Mouse (Mus musculus): Measurements from ENCODE around the gene P2ry2. TPM values are rescaled to one million over a fixed set of nuclear protein-coding genes. Genes with fewer than 3 reads are reported as not detected.

Gene P2ry2
- total and polyA plus RNA-seq, 3 experiments, result 0.87 to 1.7 (median 1.4) TPM

DNA sequence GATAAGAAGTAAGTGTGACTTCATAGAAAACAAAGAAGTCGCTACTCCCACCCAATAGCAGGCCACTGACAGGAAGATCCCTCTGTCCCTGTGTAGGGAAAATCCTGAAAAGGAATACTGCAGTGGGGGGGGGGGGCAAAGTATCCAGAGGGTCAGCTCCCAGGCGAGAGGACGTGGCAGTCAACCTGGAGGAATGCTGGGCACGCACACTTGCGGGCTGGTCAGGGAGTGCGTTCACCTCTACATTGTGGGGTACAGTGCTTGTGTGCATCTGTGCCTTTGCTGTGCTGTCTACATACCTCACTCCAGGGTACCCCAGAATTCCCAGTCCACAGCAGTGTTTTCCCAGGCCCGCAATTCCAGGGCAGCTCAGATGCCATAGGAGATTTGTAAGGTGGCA lies 46.7 kb downstream of the P2ry2 start:
- H3K4me3 ChIP-seq (replicated peaks in 1 of 3; ENCODE audit: low read depth in 2 of 3, low read length in 2 of 3, poor library complexity in 1 of 3), result no peak overlapping the region
- H3K9ac ChIP-seq (ENCODE audit: insufficient read depth, low read depth), result no peak overlapping the region
- dilution Hi-C loops (cut with MboI; ENCODE audit: extremely low pct_ligation_motif_present, extremely low pct_unique_long_range_greater_than_20kb, low sequenced_read_pairs), result no loop called here
- H3K79me2 ChIP-seq (replicated peaks; ENCODE audit: control insufficient read depth, extremely low read depth, insufficient read depth, poor library complexity, severe bottlenecking), result no peaks in the 10 kb centered on the region
- H3K27me3 ChIP-seq (replicated peaks), result peaks cover 14% of the 10 kb centered on the region
- no peak for TF ChIP-seq CTCF (conservative IDR thresholded peaks at IDR 0.05 in 1 of 2, IDR thresholded peaks at IDR 0.05 in 1 of 2; ENCODE audit: low read depth in 2 of 2, low read length in 2 of 2)
- TF ChIP-seq ZC3H11A (IDR thresholded peaks at IDR 0.05; ENCODE audit: low read depth, low read length), result no peak
- TF ChIP-seq ETS1 (conservative IDR thresholded peaks at IDR 0.05; ENCODE audit: low read depth, low read length), result no peak
- no peaks in the 10 kb centered on the region for H3K9me3 ChIP-seq (replicated peaks; ENCODE audit: low read length)
- no peak for DNase-seq (ENCODE audit: extremely low read depth)
- H3K4me2 ChIP-seq (ENCODE audit: insufficient read depth, low read depth, poor library complexity, severe bottlenecking), result no peak overlapping the region
- peaks cover 14 to 26% of the 10 kb centered on the region in 2 experiments for H3K4me1 ChIP-seq (ENCODE audit: control insufficient read depth in 1 of 2, insufficient read depth in 2 of 2)
- no peak overlapping the region for H3K27ac ChIP-seq (ENCODE audit: insufficient read depth, low read depth)
- in situ Hi-C loops (cut with MboI; ENCODE audit: low pct_ligation_motif_present, low pct_unique_long_range_greater_than_20kb, low sequenced_read_pairs), result no loop called here
- no peaks in the 10 kb centered on the region for H3K36me3 ChIP-seq (replicated peaks in 1 of 2; ENCODE audit: control insufficient read depth in 1 of 2, insufficient read depth in 1 of 2, low read length in 1 of 2)

DNA sequence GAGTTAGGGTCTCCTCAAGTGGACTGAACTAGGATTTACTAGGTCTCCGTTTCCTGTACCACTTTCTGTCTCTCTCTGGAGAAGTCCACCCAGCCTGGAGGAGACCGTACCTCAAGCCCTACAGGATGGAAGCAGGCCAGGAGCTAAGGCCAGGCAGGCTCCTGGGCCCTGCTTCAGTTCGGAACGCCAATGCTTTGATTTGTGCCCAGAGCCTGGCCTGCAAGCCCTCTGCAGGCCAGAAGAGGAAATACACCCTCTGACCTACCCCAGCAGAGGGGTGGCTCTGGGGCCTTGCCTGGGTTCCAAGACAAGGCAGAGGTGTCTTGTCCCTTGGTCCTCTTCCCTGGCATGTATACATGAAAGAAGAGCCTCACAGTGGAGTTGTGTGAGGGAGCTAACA lies 47.6 kb downstream of the P2ry2 start:
- H3K4me1 ChIP-seq (ENCODE audit: control insufficient read depth in 1 of 2, insufficient read depth in 2 of 2), result peaks cover 16 to 35% of the 10 kb centered on the region in 2 experiments
- no peaks in the 10 kb centered on the region for H3K36me3 ChIP-seq (replicated peaks in 1 of 2; ENCODE audit: control insufficient read depth in 1 of 2, insufficient read depth in 1 of 2, low read length in 1 of 2)
- dilution Hi-C loops (cut with MboI; ENCODE audit: extremely low pct_ligation_motif_present, extremely low pct_unique_long_range_greater_than_20kb, low sequenced_read_pairs), result no loop called here
- TF ChIP-seq MYC (IDR thresholded peaks at IDR 0.05; ENCODE audit: low read depth, low read length), result no peak
- TF ChIP-seq POLR2AphosphoS2 (IDR thresholded peaks at IDR 0.05; ENCODE audit: low read depth, low read length), result no peak
- TF ChIP-seq SIN3A (IDR thresholded peaks at IDR 0.05; ENCODE audit: low read length), result no peak
- no peak for TF ChIP-seq USF1 (IDR thresholded peaks at IDR 0.05; ENCODE audit: low read depth, low read length)
- TF ChIP-seq RAD21 (IDR thresholded peaks at IDR 0.05; ENCODE audit: low read depth, low read length), result peak; percentile 57
- no peak for TF ChIP-seq GABPA (IDR thresholded peaks at IDR 0.05; ENCODE audit: insufficient replicate concordance, low read depth, low read length)
- TF ChIP-seq SMC3 (IDR thresholded peaks at IDR 0.05; ENCODE audit: low read depth, low read length), result peak; percentile 75
- TF ChIP-seq CTCF (conservative IDR thresholded peaks at IDR 0.05 in 1 of 2, IDR thresholded peaks at IDR 0.05 in 1 of 2; ENCODE audit: low read depth in 2 of 2, low read length in 2 of 2), result peak; percentile 75 to 79
- TF ChIP-seq E2F4 (IDR thresholded peaks at IDR 0.05; ENCODE audit: insufficient replicate concordance, low read depth, low read length), result no peak
- H3K9ac ChIP-seq (ENCODE audit: insufficient read depth, low read depth), result no peak overlapping the region
- no peak overlapping the region for H3K27ac ChIP-seq (ENCODE audit: insufficient read depth, low read depth)
- peak; percentile 54 for DNase-seq (ENCODE audit: extremely low read depth)
- no peak overlapping the region for H3K4me3 ChIP-seq (replicated peaks in 1 of 3; ENCODE audit: low read depth in 2 of 3, low read length in 2 of 3, poor library complexity in 1 of 3)
- no peaks in the 10 kb centered on the region for H3K9me3 ChIP-seq (replicated peaks; ENCODE audit: low read length)
- H3K79me2 ChIP-seq (replicated peaks; ENCODE audit: control insufficient read depth, extremely low read depth, insufficient read depth, poor library complexity, severe bottlenecking), result no peaks in the 10 kb centered on the region
- H3K4me2 ChIP-seq (ENCODE audit: insufficient read depth, low read depth, poor library complexity, severe bottlenecking), result no peak overlapping the region
- H3K27me3 ChIP-seq (replicated peaks), result peaks cover 8% of the 10 kb centered on the region
- in situ Hi-C loops (cut with MboI; ENCODE audit: low pct_ligation_motif_present, low pct_unique_long_range_greater_than_20kb, low sequenced_read_pairs), result no loop called here

DNA sequence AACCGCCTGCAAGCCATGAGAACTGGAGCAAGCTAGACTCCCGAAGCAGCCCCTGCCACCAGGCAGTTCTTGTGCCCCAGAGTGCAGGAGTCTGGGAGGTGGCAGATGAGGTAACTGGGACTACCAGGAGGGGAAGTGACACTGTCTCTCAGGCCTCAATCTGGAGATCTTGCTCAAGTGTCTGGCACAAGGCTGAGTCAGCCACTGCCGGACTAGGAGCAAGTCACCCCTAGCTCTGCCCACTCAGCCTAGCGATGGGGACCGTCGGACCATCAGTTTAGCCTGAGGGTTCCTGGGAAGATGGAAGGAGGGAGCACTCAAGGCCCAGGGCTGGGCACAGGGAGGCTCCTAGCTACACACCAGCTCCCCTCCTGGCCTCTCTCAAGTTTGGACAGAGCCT lies 48.4 kb downstream of the P2ry2 start:
- dilution Hi-C loops (cut with MboI; ENCODE audit: extremely low pct_ligation_motif_present, extremely low pct_unique_long_range_greater_than_20kb, low sequenced_read_pairs), result no loop called here
- no peak overlapping the region for H3K9ac ChIP-seq (ENCODE audit: insufficient read depth, low read depth)
- H3K79me2 ChIP-seq (replicated peaks; ENCODE audit: control insufficient read depth, extremely low read depth, insufficient read depth, poor library complexity, severe bottlenecking), result no peaks in the 10 kb centered on the region
- H3K4me3 ChIP-seq (replicated peaks in 1 of 3; ENCODE audit: low read depth in 2 of 3, low read length in 2 of 3, poor library complexity in 1 of 3), result no peak overlapping the region
- no peaks in the 10 kb centered on the region for H3K9me3 ChIP-seq (replicated peaks; ENCODE audit: low read length)
- H3K4me1 ChIP-seq (ENCODE audit: control insufficient read depth in 1 of 2, insufficient read depth in 2 of 2), result peaks cover 16 to 36% of the 10 kb centered on the region in 2 experiments
- H3K4me2 ChIP-seq (ENCODE audit: insufficient read depth, low read depth, poor library complexity, severe bottlenecking), result no peak overlapping the region
- H3K36me3 ChIP-seq (replicated peaks in 1 of 2; ENCODE audit: control insufficient read depth in 1 of 2, insufficient read depth in 1 of 2, low read length in 1 of 2), result no peaks in the 10 kb centered on the region
- no peak overlapping the region for H3K27ac ChIP-seq (ENCODE audit: insufficient read depth, low read depth)
- in situ Hi-C loops (cut with MboI; ENCODE audit: low pct_ligation_motif_present, low pct_unique_long_range_greater_than_20kb, low sequenced_read_pairs), result no loop called here
- peaks cover 4% of the 10 kb centered on the region for H3K27me3 ChIP-seq (replicated peaks)
- TF ChIP-seq IRF4 (IDR thresholded peaks at IDR 0.05; ENCODE audit: low read depth, low read length) (no peak; the same call in 1 of the 2 replicates), MYC (IDR thresholded peaks at IDR 0.05; ENCODE audit: low read depth, low read length) (no peak), ZKSCAN1 (IDR thresholded peaks at IDR 0.05; ENCODE audit: borderline replicate concordance, low read depth, low read length) (no peak), CHD2 (IDR thresholded peaks at IDR 0.05; ENCODE audit: low read length) (no peak), POLR2AphosphoS2 (IDR thresholded peaks at IDR 0.05; ENCODE audit: low read depth, low read length) (no peak), EP300 (IDR thresholded peaks at IDR 0.05; ENCODE audit: low read length) (no peak)
- DNase-seq (ENCODE audit: extremely low read depth), result no peak
